Mouse (Mus musculus) E14TG2a.4 (cell line): ENCODE measurements around the gene Fndc5.

ENCODE experiments used
- CTCF ChIP-seq: conservative IDR thresholded peaks from 2 replicates; pipeline ENCODE4 v1.5.1; 2014; ENCODE audit warnings: low read length
- NANOG ChIP-seq: IDR thresholded peaks from 2 replicates; pipeline ENCODE4 v1.6.1; 2014; ENCODE audit warnings: borderline replicate concordance, low read length, mixed read lengths
- POU5F1 ChIP-seq: IDR thresholded peaks from 2 replicates; pipeline ENCODE4 v1.6.1; 2014; ENCODE audit warnings: low read length, borderline replicate concordance

- TF ChIP-seq CTCF (no peak), NANOG (no peak), POU5F1 (no peak)
Observed at GRCm38 (mm10) chr4:129145411-129145810, 8.6 kb downstream of the Fndc5 start.
